Mouse (Mus musculus) heart, embryonic 15.5 days (tissue): Measurements from ENCODE around the gene Sbf1. TPM values are rescaled to one million over a fixed set of nuclear protein-coding genes. Genes with fewer than 3 reads are reported as not detected.

Source experiments
- ATAC-seq: fragments of 200-750 bp; cut with Nextera tagmentation; replicated peaks from 2 replicates; pipeline ENCODE4 v1.8.0; 2017; ENCODE audit warnings: low read depth, moderate TSS enrichment; ENCODE audit not compliant: insufficient number of reproducible peaks, insufficient read depth, low FRiP score
- H3K27ac ChIP-seq: fragments of 300-500 bp; sonication (generic); 2 replicates; pipeline ENCODE4 v1.5.1; 2015; ENCODE audit warnings: mild to moderate bottlenecking, inconsistent platforms
- H3K27me3 ChIP-seq: fragments of 300-500 bp; sonication (generic); 2 replicates; pipeline ENCODE4 v1.6.1; 2015; ENCODE audit warnings: inconsistent platforms
- H3K36me3 ChIP-seq: fragments of 300-500 bp; sonication (generic); 2 replicates; pipeline ENCODE4 v1.6.1; 2015; ENCODE audit warnings: mild to moderate bottlenecking, inconsistent platforms
- H3K4me1 ChIP-seq: fragments of 300-500 bp; sonication (generic); replicated peaks from 2 replicates; pipeline ENCODE4 v1.6.1; 2015; ENCODE audit warnings: inconsistent platforms
- H3K4me2 ChIP-seq: fragments of 300-500 bp; sonication (generic); 2 replicates; pipeline ENCODE4 v1.6.1; 2015; ENCODE audit warnings: inconsistent platforms, mild to moderate bottlenecking, moderate library complexity
- H3K4me3 ChIP-seq: fragments of 300-500 bp; sonication (generic); 2 replicates; pipeline ENCODE4 v1.5.1; 2015; ENCODE audit warnings: mild to moderate bottlenecking, inconsistent platforms
- H3K9ac ChIP-seq: fragments of 300-500 bp; sonication (generic); 2 replicates; pipeline ENCODE4 v1.6.1; 2015; ENCODE audit warnings: mild to moderate bottlenecking, inconsistent platforms
- H3K9me3 ChIP-seq: fragments of 300-500 bp; sonication (generic); replicated peaks from 2 replicates; pipeline ENCODE4 v1.6.1; 2016; ENCODE audit warnings: inconsistent platforms
- WGBS: fragments of 180-500 bp; shearing (Covaris S2); methylation state at CpG from one replicate; pipeline ENCODE4 v1.1.7; 2015; ENCODE audit warnings: mixed read lengths; 5-methylcytosine and 5-hydroxymethylcytosine counted together
- polyA plus RNA-seq: library from polyadenylated mRNA; unstranded; fragments of >200 nt; fragmentation: Nextera tagmentation; extraction: Ambion mirVana; gene quantifications from 2 replicates; pipeline ENCODE4 v1.2.1, GENCODE M21; 2015

Gene Sbf1
- 27.5 and 45.9 TPM in 2 replicates for polyA plus RNA-seq

GRCm38 (mm10) chr15:89315190-89315731, at the start of gene Sbf1:
Gene Sbf1 (minus strand): TSS chr15:89315311.
- WGBS: under 1% methylated on average over 34 of the region's 37 CpGs
- Histone ChIP-seq H3K36me3 (no peaks in the 10 kb centered on the region), H3K4me2 (peak within 1 kb of the TSS; percentile 84)

GRCm38 (mm10) chr15:89363051-89363450, 47.9 kb upstream of the Sbf1 start:
- no peak for ATAC-seq
- Histone ChIP-seq H3K36me3 (peaks cover 76% of the 10 kb centered on the region), H3K4me2 (no peak overlapping the region), H3K4me3 (no peak overlapping the region), H3K4me1 (peaks cover 11% of the 10 kb centered on the region), H3K9me3 (no peaks in the 10 kb centered on the region), H3K27me3 (no peaks in the 10 kb centered on the region), H3K9ac (no peak overlapping the region), H3K27ac (no peak overlapping the region)
- 80% methylated on average over 7 of the region's 7 CpGs for WGBS

More at GRCm38 (mm10) chr15:89315190-89315731, at the start of gene Sbf1:
- H3K9me3 ChIP-seq: no peaks in the 10 kb centered on the region
- no peaks in the 10 kb centered on the region for H3K27me3 ChIP-seq
- peak within 1 kb of the TSS; percentile 92 for H3K9ac ChIP-seq
- peak; percentile 100 for ATAC-seq
- peaks cover 27% of the 10 kb centered on the region for H3K4me1 ChIP-seq
- peak within 1 kb of the TSS; percentile 66 for H3K27ac ChIP-seq
- H3K4me3 ChIP-seq: peak within 1 kb of the TSS; percentile 95

- 57% methylated on average over 3 of the region's 3 CpGs for WGBS
- no peak overlapping the region for H3K9ac ChIP-seq
- no peak overlapping the region for H3K27ac ChIP-seq
- peaks cover 40% of the 10 kb centered on the region for H3K4me1 ChIP-seq
- peaks cover 33% of the 10 kb centered on the region for H3K36me3 ChIP-seq
- no peak for ATAC-seq
- no peak overlapping the region for H3K4me3 ChIP-seq
- no peaks in the 10 kb centered on the region for H3K9me3 ChIP-seq
- H3K4me2 ChIP-seq: no peak overlapping the region
- H3K27me3 ChIP-seq: no peaks in the 10 kb centered on the region
Measured at GRCm38 (mm10) chr15:89358784-89359183, 43.7 kb upstream of the Sbf1 start.

- WGBS: under 1% methylated on average over 15 of the region's 15 CpGs
Measured at GRCm38 (mm10) chr15:89356372-89356771, 41.3 kb upstream of the Sbf1 start.

GRCm38 (mm10) chr15:89355241-89356187, 40.4 kb upstream of the Sbf1 start, which contains the start of the genes Lmf2 and Ncaph2:
Gene Lmf2 (minus strand): TSS chr15:89355659.
Gene Ncaph2 (plus strand): TSS chr15:89355719.
- Histone ChIP-seq H3K4me3 (peak within 1 kb of the TSS; percentile 86), H3K9me3 (no peaks in the 10 kb centered on the region), H3K4me1 (peaks cover 42% of the 10 kb centered on the region), H3K27me3 (no peaks in the 10 kb centered on the region), H3K4me2 (peak within 1 kb of the TSS; percentile 69), H3K36me3 (peaks cover 35% of the 10 kb centered on the region), H3K27ac (peak within 1 kb of the TSS; percentile 87), H3K9ac (peak within 1 kb of the TSS; percentile 91)
- WGBS: under 1% methylated on average over 64 of the region's 64 CpGs
- peak; percentile 91 for ATAC-seq

More at GRCm38 (mm10) chr15:89356372-89356771, 41.3 kb upstream of the Sbf1 start:
- H3K9ac ChIP-seq: peak overlapping the region; percentile 91
- H3K9me3 ChIP-seq: no peaks in the 10 kb centered on the region
- H3K4me3 ChIP-seq: peak overlapping the region; percentile 86
- no peaks in the 10 kb centered on the region for H3K27me3 ChIP-seq
- peaks cover 42% of the 10 kb centered on the region for H3K4me1 ChIP-seq
- peak; percentile 40; the same call in 1 of the 2 replicates for ATAC-seq
- peak overlapping the region; percentile 87 for H3K27ac ChIP-seq
- H3K36me3 ChIP-seq: peaks cover 34% of the 10 kb centered on the region
- H3K4me2 ChIP-seq: peak overlapping the region; percentile 69

GRCm38 (mm10) chr15:89354455-89354854, 39.3 kb upstream of the Sbf1 start:
- ATAC-seq: no peak
- WGBS: 73% methylated on average over 7 of the region's 7 CpGs
- Histone ChIP-seq H3K4me1 (peaks cover 42% of the 10 kb centered on the region), H3K36me3 (peaks cover 36% of the 10 kb centered on the region), H3K27ac (no peak overlapping the region), H3K9me3 (no peaks in the 10 kb centered on the region), H3K4me2 (peak overlapping the region; percentile 69), H3K4me3 (peak overlapping the region; percentile 86), H3K9ac (peak overlapping the region; percentile 91), H3K27me3 (no peaks in the 10 kb centered on the region)

GRCm38 (mm10) chr15:89353837-89354236, 38.7 kb upstream of the Sbf1 start:
- ATAC-seq: no peak
- Histone ChIP-seq H3K4me1 (peaks cover 37% of the 10 kb centered on the region), H3K9me3 (no peaks in the 10 kb centered on the region), H3K4me2 (peak overlapping the region; percentile 69), H3K27ac (no peak overlapping the region), H3K9ac (no peak overlapping the region), H3K36me3 (peaks cover 36% of the 10 kb centered on the region), H3K4me3 (no peak overlapping the region), H3K27me3 (no peaks in the 10 kb centered on the region)
- WGBS: 95% methylated on average over 16 of the region's 16 CpGs

- Histone ChIP-seq H3K4me3 (no peak overlapping the region), H3K27me3 (no peaks in the 10 kb centered on the region), H3K4me2 (no peak overlapping the region), H3K27ac (no peak overlapping the region), H3K9ac (no peak overlapping the region), H3K4me1 (peaks cover 29% of the 10 kb centered on the region), H3K9me3 (no peaks in the 10 kb centered on the region), H3K36me3 (peaks cover 36% of the 10 kb centered on the region)
- no peak for ATAC-seq
- WGBS: 94% methylated on average over 12 of the region's 12 CpGs
Measured at GRCm38 (mm10) chr15:89352795-89353194, 37.7 kb upstream of the Sbf1 start.

- no peak overlapping the region for H3K4me2 ChIP-seq
- peaks cover 22% of the 10 kb centered on the region for H3K4me1 ChIP-seq
- peaks cover 36% of the 10 kb centered on the region for H3K36me3 ChIP-seq
- no peak overlapping the region for H3K27ac ChIP-seq
- WGBS: 93% methylated on average over 14 of the region's 14 CpGs
- no peak overlapping the region for H3K4me3 ChIP-seq
- H3K27me3 ChIP-seq: no peaks in the 10 kb centered on the region
- H3K9ac ChIP-seq: no peak overlapping the region
- no peaks in the 10 kb centered on the region for H3K9me3 ChIP-seq
- ATAC-seq: no peak
Measured at GRCm38 (mm10) chr15:89352054-89352453, 36.9 kb upstream of the Sbf1 start.

- Histone ChIP-seq H3K27me3 (no peaks in the 10 kb centered on the region), H3K4me1 (peaks cover 15% of the 10 kb centered on the region), H3K9ac (no peak overlapping the region), H3K36me3 (peaks cover 36% of the 10 kb centered on the region), H3K9me3 (no peaks in the 10 kb centered on the region), H3K4me2 (no peak overlapping the region), H3K4me3 (no peak overlapping the region), H3K27ac (0 out of 2 replicates have a peak overlapping the region, but pooled peaks have one; percentile 34)
- ATAC-seq: no peak
- WGBS: 74% methylated on average over 15 of the region's 15 CpGs
Measured at GRCm38 (mm10) chr15:89351302-89351701, 36.2 kb upstream of the Sbf1 start.

- peak overlapping the region; percentile 34; the same call in 1 of the 2 replicates for H3K27ac ChIP-seq
- 78% methylated on average over 5 of the region's 5 CpGs for WGBS
- no peaks in the 10 kb centered on the region for H3K27me3 ChIP-seq
- no peak for ATAC-seq
- no peak overlapping the region for H3K4me3 ChIP-seq
- peaks cover 14% of the 10 kb centered on the region for H3K4me1 ChIP-seq
- H3K9me3 ChIP-seq: no peaks in the 10 kb centered on the region
- H3K9ac ChIP-seq: no peak overlapping the region
- no peak overlapping the region for H3K4me2 ChIP-seq
- H3K36me3 ChIP-seq: peaks cover 36% of the 10 kb centered on the region
Measured at GRCm38 (mm10) chr15:89350447-89350846, 35.3 kb upstream of the Sbf1 start.
